Mouse (Mus musculus) cerebellum, postnatal 36 days (tissue): ENCODE measurements at regions not wholly inside any gene's neighbourhood (a gene's known extent, or its start where the extent isn't known, plus 50 kb on each side); places are given as distances from the start of the nearest gene placed in this dataset.
"Not testable (repeated sequence)": the region's sequence is repeated elsewhere in the genome, so short reads cannot be mapped to it uniquely, and the experiment has no call there.

ENCODE experiments used
- DNase-seq, 2 experiments: peaks; one replicate each; pipeline ENCODE4 v3.0.0; 2021 to 2022; ENCODE audit warnings: mixed read lengths in 2 of 2

- DNase-seq, result no peak
Observed at GRCm38 (mm10) chr1:30751138-30751907, 122.4 kb downstream of the Phf3 start.

DNA sequence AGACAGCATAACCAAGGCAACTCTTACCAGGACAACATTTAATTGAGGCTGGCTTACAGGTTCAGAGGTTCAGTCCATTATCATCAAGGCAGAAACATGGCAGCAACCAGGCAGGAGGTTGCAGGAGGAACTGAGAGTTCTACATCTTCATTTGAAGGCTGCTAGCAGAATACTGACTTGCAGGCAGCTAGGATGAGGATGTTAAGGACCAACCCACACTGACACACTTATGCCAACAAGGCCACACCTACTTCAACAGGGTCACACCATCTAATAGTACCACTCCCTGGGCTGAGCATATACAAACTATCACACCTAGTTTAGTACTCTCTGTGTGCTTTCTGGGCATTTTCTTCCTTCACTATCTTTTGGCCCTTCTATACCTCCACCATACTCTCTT is 131.8 kb downstream of the Phf3 start:
- DNase-seq, result no peak

DNA sequence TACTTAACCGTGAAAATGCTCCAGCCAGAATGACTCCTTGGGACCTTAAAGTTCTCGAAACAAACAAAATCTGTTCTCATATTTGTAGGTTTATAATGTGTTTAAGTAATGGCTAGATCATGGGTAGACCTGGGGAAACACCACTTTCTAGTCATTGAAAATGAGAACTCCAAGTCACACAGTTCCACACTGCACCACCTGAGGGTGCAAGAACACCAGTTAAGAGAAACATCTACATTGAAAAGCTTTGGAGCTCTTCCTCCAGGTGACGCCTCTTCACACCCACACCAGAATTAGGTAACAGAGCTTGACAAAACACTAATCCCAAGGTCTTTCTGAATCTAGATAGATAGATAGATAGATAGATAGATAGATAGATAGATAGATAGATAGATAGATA is 132.9 kb downstream of the Phf3 start:
- no peak for DNase-seq

GRCm38 (mm10) chr1:30721519-30721918 is 152.2 kb downstream of the Phf3 start:
- DNase-seq, result no peak

- DNase-seq, result no peak
Observed at GRCm38 (mm10) chr1:30720829-30721228, 152.9 kb downstream of the Phf3 start.

GRCm38 (mm10) chr1:30718578-30718977 is 155.1 kb downstream of the Phf3 start:
- no peak for DNase-seq

DNA sequence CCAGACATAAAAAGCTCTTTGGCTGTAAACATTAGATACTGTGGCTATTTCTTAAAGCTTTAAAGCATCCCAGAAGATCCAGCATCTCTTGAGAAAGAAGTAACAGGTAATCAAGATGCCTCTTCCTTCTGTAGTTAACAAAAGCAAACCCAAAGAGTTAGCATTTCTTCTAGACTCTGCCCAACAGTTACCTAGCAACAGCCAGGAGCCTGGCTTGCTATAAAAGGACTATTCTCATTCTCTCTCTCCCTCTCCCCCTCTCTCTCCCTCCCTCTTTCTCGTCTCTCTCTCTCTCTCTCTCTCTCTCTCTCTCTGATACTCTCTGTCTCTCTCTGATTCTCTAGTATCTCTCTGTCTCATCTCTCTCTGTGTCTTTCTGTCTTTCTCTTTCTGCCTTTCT is 157.4 kb downstream of the Phf3 start:
- DNase-seq, result no peak

- DNase-seq, result no peak
Observed at GRCm38 (mm10) chr1:30701116-30701515, 172.6 kb downstream of the Phf3 start.

DNA sequence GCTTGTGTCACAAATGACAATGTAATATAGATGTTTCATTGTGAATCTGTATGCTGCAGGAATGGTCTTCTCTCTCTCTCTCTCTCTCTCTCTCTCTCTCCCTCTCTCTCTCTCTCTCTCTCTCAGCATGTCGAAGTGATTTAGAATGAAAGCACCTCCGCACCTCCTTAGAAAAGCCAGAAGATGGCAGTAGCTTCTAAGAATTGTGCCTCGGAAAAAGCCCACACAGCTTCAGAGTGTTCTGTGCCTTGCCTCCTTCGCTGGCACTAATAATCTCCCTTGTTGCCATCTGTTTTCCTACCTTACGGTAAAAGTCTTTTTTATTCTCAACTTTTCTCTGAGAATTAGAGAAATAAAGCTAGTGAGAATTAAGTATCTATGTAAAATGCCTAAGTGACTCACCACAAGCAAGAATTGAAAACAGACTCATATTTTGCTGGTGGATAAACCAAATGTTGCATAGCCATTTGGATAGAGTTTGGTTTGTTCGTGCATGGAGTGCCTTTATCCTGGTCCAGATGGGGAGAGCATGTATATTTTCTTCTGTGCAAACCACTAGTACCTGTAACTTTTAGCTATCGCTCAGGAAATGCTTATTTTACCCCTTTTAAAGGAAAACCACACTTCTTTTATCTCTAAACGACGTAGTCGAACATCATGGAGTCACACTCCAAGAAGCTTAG is 173.2 kb downstream of the Phf3 start:
- DNase-seq, result no peak

GRCm38 (mm10) chr1:30696342-30696741 is 177.4 kb downstream of the Phf3 start:
- DNase-seq, result no peak

DNA sequence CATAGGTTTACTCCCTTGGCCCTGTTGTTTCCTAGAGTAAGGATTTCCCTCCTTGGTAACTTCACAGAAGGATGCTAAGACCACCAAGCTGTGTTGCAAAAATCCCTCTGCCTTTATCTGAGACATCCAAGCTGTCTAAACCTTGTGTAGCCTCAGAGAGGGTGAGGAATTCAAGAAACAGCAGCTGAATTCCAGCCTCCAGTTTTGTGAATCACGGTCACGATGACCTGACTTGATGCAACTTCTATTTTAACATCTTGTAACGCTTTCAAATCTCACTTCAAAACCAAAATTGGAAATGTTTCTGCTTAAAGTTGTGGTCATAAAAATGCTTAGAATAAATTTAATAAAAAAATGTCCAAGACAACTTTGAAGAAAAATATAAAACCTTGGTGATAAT is 188.4 kb downstream of the Phf3 start:
- DNase-seq, result no peak

- DNase-seq, result no peak
Observed at GRCm38 (mm10) chr1:30683889-30684288, 189.8 kb downstream of the Phf3 start.

GRCm38 (mm10) chr1:30639807-30640206 is 233.9 kb downstream of the Phf3 start:
- no peak for DNase-seq

DNA sequence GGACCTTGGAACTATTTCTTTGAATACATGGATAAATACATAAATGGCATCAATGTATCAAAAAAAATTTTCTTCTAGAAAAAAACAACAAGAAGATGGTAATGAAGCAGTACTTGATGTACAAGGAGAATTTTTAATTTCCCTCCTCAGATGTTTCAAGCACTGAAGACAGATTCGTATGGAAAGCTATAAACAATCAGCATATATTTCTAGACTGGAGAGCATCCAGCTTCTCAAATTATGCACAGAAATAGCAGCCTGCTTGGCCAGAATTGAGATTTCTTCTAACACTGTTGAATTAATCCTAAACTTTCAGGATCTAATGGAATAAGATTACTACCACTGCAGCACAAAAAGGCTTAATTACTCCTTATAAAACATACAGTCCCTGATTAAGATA is 241.0 kb downstream of the Phf3 start:
- DNase-seq, result no peak

GRCm38 (mm10) chr1:30627796-30628195 is 245.9 kb downstream of the Phf3 start:
- not testable (repeated sequence) for DNase-seq

- DNase-seq, result no peak
Observed at GRCm38 (mm10) chr1:30595122-30595730, 278.5 kb downstream of the Phf3 start.

DNA sequence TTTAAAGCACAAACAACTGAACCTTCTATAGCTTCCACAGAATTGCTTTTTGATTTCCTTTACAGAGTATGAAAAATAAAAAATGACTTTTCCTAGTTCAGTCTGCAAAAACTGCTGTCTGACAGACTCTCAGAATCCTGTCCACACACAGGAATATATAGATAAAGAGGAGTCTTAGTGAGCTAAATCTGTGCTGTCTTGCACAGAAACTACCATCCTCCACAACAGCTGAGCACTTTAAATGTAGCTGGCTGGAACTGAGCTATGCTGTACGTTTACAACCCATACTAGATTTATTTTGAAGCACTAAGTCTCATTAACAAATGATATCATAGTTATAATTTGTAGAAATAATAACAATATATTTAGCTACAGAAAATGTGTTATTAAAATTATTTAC is 279.7 kb downstream of the Phf3 start:
- DNase-seq, result no peak

GRCm38 (mm10) chr1:30590721-30591120 is 283.0 kb downstream of the Phf3 start:
- no peak for DNase-seq

- DNase-seq, result no peak
Observed at GRCm38 (mm10) chr1:30588885-30589284, 284.8 kb downstream of the Phf3 start.

DNA sequence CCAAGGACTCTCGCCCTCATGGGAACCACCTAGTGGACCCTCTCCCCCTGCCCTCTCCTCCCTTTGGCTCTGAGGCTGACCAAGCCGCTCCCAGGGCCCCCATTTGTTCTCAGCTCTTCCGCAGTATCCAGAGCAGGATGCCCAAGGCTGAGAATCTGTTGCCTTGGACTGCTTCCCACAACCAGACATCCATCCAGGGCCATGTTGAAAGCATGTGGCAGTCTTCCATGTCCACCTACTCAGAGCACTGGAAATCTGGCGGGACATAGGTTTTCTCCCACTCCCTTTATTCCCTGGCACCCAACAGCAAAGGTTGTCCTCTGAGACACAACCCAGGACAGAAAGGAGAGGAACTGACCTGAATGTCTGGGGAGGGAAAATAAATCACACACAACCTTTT is 285.4 kb downstream of the Phf3 start:
- peak; percentile 22 to 25 for DNase-seq

DNA sequence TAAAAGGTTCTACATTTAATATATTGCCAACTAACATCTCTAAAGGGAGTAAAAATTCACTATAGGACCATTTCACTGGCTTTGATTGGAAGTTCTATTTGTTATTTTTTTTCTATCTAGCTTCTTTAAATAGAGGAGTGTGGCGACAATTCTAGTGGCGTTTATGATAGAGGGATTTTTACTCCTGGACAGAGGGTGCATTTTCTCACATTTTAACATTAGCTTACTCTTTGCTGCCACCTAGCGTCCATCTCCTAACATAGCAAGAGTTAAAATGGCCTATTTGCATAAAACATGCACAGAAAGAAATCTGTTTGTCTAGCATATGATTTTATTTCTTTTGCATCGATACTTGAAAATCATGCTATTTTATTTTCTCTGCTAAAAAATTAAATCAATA is 288.9 kb downstream of the Phf3 start:
- peak in 1 of 2 experiments; percentile 59 for DNase-seq

GRCm38 (mm10) chr1:30583860-30584259 is 289.9 kb downstream of the Phf3 start:
- DNase-seq, result no peak

DNA sequence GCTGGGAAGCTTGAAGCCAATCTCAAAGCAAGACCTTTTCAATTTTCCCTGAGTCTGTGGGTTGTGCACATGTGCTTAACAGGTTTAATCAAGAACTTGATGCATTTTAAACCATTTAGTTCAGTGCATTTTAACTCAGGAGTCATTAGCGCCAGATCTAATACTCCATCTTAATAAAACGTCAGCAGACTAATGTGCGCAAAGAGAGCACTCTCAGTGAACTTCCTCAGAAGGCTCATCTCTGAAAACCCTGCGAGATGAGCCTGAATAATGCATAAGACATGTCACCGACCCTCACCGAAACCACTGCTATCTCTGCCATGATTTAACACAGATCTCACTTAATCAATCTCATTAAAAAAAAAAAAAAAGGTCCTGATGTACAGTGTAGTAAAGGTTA is 309.0 kb downstream of the Phf3 start:
- DNase-seq, result no peak

DNA sequence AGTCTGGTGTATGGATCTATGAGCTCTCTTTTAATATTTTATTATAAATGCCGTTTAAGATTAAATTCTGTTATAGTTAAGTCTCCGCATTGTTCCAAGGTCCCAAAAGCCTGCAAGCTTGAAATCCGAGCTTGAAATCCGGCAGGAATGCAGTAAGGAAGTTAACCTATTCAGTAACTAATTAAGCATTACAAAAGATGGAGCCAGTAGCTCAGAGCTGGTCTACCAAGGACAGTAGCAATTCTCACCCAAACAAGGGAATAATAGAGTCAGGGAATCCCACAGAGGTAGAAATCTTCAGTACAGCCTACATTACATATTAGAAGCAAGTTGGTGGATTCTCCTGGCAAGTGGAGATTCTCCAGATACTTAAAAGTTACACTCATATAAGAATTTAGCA is 325.0 kb downstream of the Phf3 start:
- not testable (repeated sequence) for DNase-seq
